Mouse (Mus musculus) spleen, adult 2 months (tissue): ENCODE measurements around the gene Psmd8. TPM values are rescaled to one million over a fixed set of nuclear protein-coding genes. Genes with fewer than 3 reads are reported as not detected.
A peak's percentile ranks its signal among the peaks of the same experiment; 100 is the strongest.
"Not testable (repeated sequence)": the region's sequence is repeated elsewhere in the genome, so short reads cannot be mapped to it uniquely, and the experiment has no call there.

Source experiments
- DNase-seq, 2 experiments: peaks; one replicate each; pipeline versions ENCODE4 v3.0.0 to v3.0.0-alpha.2; 2012 to 2021; ENCODE audit warnings: low spot score in 2 of 2, low read depth in 1 of 2
- H3K27ac ChIP-seq: fragments of 200-500 bp; 2 replicates; pipeline ENCODE4 v1.5.1; 2012; ENCODE audit warnings: low read length, inconsistent platforms; ENCODE audit not compliant: insufficient read depth
- H3K27me3 ChIP-seq: fragments of 200-500 bp; 2 replicates; pipeline ENCODE4 v1.6.1; 2012; ENCODE audit warnings: mild to moderate bottlenecking, moderate library complexity, low read length, inconsistent platforms; ENCODE audit not compliant: control insufficient read depth, insufficient read depth
- H3K36me3 ChIP-seq: fragments of 200-500 bp; 2 replicates; pipeline ENCODE4 v1.6.1; 2012; ENCODE audit warnings: mild to moderate bottlenecking, low read length, inconsistent platforms; ENCODE audit not compliant: control insufficient read depth, insufficient read depth
- H3K4me1 ChIP-seq: fragments of 200-500 bp; 2 replicates; pipeline ENCODE4 v1.6.1; 2011; ENCODE audit warnings: inconsistent platforms; ENCODE audit not compliant: control insufficient read depth, insufficient read depth, insufficient read length
- H3K4me3 ChIP-seq: fragments of 200-500 bp; 2 replicates; pipeline ENCODE4 v1.5.1; 2011; ENCODE audit warnings: mild to moderate bottlenecking, inconsistent platforms; ENCODE audit not compliant: insufficient read depth, insufficient read length; ENCODE audit errors: extremely low read depth
- CTCF ChIP-seq: fragments of 200-500 bp; IDR thresholded peaks from 2 replicates; pipeline ENCODE4 v1.5.1; 2011; ENCODE audit warnings: mild to moderate bottlenecking, inconsistent platforms; ENCODE audit not compliant: insufficient read depth, insufficient read length, insufficient replicate concordance; ENCODE audit errors: extremely low read depth
- POLR2A ChIP-seq: fragments of 200-500 bp; IDR thresholded peaks from 2 replicates; pipeline ENCODE4 v1.6.1; 2011; ENCODE audit warnings: low read depth, low read length, inconsistent platforms
- WGBS: fragments of 180-500 bp; shearing (Covaris S2); methylation state at CpG from one replicate; pipeline ENCODE4 v1.1.7; 2018; 5-methylcytosine and 5-hydroxymethylcytosine counted together
- polyA plus RNA-seq: library from polyadenylated mRNA; depleted of rRNA; stranded (reverse); fragments of >200 nt; gene quantifications from 2 replicates; pipeline ENCODE4 v1.2.3, GENCODE M21; 2012

The Psmd8 gene
- polyA plus RNA-seq, 1 experiment, result 82.0 TPM

DNA sequence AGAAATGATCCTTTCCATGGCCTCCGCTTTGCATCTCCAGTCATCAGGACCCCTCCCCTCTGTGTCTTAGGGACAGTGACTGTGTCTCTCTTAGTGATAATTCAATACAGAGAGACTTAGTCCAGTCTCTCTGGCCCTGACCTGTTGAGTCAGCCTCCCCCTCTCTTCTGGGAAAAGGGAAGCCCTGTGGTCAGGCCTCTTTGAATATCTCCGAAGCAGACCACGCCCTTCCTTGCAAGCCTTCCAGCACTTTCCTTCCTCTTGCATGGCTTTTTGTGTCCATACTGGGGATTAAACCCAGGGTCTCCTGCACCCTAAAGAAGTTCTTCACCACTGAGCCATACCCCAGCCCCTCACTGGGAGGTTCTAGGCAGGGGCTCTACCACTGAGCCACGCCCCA, 36.5 kb downstream of the Psmd8 start:
- no peak overlapping the region for H3K4me3 ChIP-seq
- H3K27me3 ChIP-seq, result no peaks in the 10 kb centered on the region
- TF ChIP-seq POLR2A, result no peak
- TF ChIP-seq CTCF, result no peak
- no peaks in the 10 kb centered on the region for H3K36me3 ChIP-seq
- 55% methylated on average over 4 of the region's 4 CpGs for WGBS
- H3K27ac ChIP-seq, result no peak overlapping the region
- H3K4me1 ChIP-seq, result no peaks in the 10 kb centered on the region; the same call in 1 of the 2 replicates
- no peak for DNase-seq

GRCm38 (mm10) chr7:29141416-29141815, 39.1 kb downstream of the Psmd8 start:
- WGBS, result 46% methylated on average over 8 of the region's 8 CpGs
- no peak overlapping the region for H3K4me3 ChIP-seq
- no peak for TF ChIP-seq CTCF
- TF ChIP-seq POLR2A, result no peak
- no peak overlapping the region for H3K27ac ChIP-seq
- no peaks in the 10 kb centered on the region for H3K36me3 ChIP-seq
- DNase-seq, result peak in 1 of 2 experiments; percentile 53
- H3K27me3 ChIP-seq, result no peaks in the 10 kb centered on the region
- no peaks in the 10 kb centered on the region; the same call in 1 of the 2 replicates for H3K4me1 ChIP-seq

DNA sequence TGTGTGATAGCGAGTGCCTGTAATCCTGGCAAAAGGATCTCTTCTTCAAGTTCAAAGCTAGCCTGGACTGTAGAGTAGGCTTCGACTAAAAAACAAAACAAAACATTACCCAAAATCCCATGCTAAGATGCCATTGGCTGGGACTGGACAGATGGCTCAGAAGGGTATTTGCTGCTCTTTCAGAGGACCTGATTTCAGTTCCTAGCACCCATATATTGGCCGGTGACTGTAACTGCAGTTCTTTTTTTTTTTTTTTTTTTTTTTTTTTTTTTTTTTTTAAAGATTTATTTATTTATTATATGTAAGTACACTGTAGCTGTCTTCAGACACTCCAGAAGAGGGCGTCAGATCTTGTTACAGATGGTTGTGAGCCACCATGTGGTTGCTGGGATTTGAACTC, 41.3 kb downstream of the Psmd8 start:
- not testable (repeated sequence) for H3K27me3 ChIP-seq, H3K4me1 ChIP-seq, H3K27ac ChIP-seq, DNase-seq, H3K36me3 ChIP-seq, H3K4me3 ChIP-seq
- WGBS, result 85% methylated on average over 3 of the region's 4 CpGs

DNA sequence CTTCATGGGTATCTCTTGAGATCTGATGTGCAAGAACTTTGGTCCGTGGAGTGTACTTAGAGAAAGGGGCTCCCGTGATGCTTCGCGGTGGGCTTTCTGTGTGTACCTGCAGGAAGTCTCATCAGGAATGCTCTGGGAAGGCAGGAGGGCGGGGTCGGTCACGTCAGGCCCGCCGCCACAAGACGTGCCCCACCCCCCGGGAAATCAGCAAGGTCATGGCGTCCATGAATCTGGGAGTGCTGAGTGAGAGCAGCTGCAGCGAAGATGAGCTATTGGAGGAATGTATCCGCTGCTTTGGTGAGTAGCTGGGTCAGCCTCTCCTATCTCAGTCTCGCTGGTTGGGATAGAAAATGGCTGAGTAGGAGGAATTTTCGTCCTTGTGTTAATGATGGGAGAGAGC, 43.1 kb downstream of the Psmd8 start:
- H3K36me3 ChIP-seq, result no peaks in the 10 kb centered on the region
- WGBS, result 80% methylated on average over 16 of the region's 16 CpGs
- no peak overlapping the region for H3K4me3 ChIP-seq
- DNase-seq, result no peak
- peaks cover 2% of the 10 kb centered on the region for H3K4me1 ChIP-seq
- TF ChIP-seq POLR2A (no peak), CTCF (no peak)
- H3K27me3 ChIP-seq, result no peaks in the 10 kb centered on the region; the same call in 1 of the 2 replicates
- H3K27ac ChIP-seq, result no peak overlapping the region

DNA sequence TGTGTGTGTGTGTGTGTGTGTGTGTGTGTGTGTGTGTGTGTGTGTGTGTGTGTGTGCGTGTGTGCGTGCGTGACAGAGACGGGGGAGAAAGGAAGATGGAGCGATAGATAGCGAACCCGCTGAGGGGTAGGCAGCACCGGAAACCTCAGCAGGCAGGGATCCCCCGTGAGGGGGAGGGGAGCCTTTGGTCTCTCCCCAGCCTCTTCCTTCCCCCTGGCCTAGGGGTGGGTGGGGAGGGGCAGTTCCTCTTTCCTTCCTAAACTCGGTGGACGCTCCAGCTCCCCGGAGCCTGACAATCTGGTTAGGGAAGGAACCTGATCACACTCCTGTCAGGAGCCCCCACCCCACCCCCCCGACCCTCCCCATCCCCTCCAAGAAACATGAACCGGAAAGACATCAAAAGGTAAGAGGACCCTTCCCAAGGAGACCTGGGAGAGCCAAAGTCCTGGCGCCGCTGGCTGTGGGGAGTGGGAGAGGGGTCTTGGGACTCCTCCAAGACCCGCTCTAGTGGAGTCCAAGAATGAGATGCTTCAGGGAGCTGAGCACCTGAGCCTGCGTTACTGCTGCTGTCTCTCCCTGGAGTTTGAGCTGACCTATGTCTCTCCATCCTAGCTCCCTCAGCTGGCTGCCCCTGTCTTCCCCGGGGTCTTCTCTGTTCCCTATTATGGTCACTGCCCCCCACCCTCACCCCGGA, 45.7 kb downstream of the Psmd8 start, which contains the start of gene Rasgrp4:
Gene Rasgrp4, plus strand, starts transcription at position 159 of the 694 bp plus-strand sequence.
- Histone ChIP-seq H3K4me1 (peaks cover 2% of the 10 kb centered on the region), H3K27ac (no peak within 1 kb of the TSS), H3K36me3 (no peaks in the 10 kb centered on the region), H3K4me3 (peak within 1 kb of the TSS; percentile 45), H3K27me3 (no peaks in the 10 kb centered on the region; the same call in 1 of the 2 replicates)
- DNase-seq, result peak; percentile 41 to 76
- 5% methylated on average over 14 of the region's 20 CpGs for WGBS
- no peak for TF ChIP-seq CTCF

GRCm38 (mm10) chr7:29134230-29134629, 46.3 kb downstream of the Psmd8 start:
- no peak for TF ChIP-seq CTCF
- TF ChIP-seq POLR2A, result no peak
- WGBS, result 1% methylated on average over 3 of the region's 4 CpGs

GRCm38 (mm10) chr7:29128725-29129124, 51.8 kb downstream of the Psmd8 start:
- Histone ChIP-seq H3K36me3 (no peaks in the 10 kb centered on the region), H3K27ac (no peak overlapping the region), H3K4me1 (no peaks in the 10 kb centered on the region; the same call in 1 of the 2 replicates), H3K27me3 (peaks cover 2% of the 10 kb centered on the region; the same call in 1 of the 2 replicates), H3K4me3 (no peak overlapping the region)
- DNase-seq, result no peak
- 59% methylated on average over 2 of the region's 2 CpGs for WGBS
- no peak for TF ChIP-seq POLR2A
- TF ChIP-seq CTCF, result peak; percentile 39; the same call in 1 of the 2 replicates

More at GRCm38 (mm10) chr7:29134230-29134629, 46.3 kb downstream of the Psmd8 start:
- Histone ChIP-seq H3K27me3 (no peaks in the 10 kb centered on the region; the same call in 1 of the 2 replicates), H3K27ac (no peak overlapping the region), H3K36me3 (no peaks in the 10 kb centered on the region), H3K4me3 (peak overlapping the region; percentile 24; the same call in 1 of the 2 replicates), H3K4me1 (peaks cover 2% of the 10 kb centered on the region)
- DNase-seq, result no peak
